Mouse (Mus musculus): ENCODE data around the gene Ttbk2. TPM values are rescaled to one million over a fixed set of nuclear protein-coding genes. Genes with fewer than 3 reads are reported as not detected.

The Ttbk2 gene
- total RNA-seq, 2 experiments from 2014 or later, result 17.1 to 17.4 TPM

DNA sequence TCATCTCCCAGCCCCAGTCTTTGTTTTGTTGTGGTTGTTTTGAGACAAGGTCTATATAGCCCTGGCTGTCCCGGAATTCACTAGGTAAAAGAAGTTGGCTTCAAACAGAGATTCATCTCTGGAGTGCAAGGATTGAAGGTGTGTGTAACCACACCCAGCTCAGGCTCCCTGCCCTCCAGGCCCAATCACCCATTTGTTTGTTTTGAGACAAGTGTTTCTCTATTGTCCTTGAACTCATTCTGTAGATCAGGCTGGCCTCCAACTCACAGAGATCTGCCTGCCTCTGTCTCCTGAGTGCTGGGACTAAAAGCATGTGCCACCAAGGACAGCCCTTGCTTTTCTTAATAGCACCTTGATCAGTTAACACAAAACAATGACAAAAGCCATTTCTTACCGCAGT, 102.4 kb downstream of the Ttbk2 start:
- DNase-seq (ENCODE audit: low spot score in 2 of 2), result no peak

DNA sequence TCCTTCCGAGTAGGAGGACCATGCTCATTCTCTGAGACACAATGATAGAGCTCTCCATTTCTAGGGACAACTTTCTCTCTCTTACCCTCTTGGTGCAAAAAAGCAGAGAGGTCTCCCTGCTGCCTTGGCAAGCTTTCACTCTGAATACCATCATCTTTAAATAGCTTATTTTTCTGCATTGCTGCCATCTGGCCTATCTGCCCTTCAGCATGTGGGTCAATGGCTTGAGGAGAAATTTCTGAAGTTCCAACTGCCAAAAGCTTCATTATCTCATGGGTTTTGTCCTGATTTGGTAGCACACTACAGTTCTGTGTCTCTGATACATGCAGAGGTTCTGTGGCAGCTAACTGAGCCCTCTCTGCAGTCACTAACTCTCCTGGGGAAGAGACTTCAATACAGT, 104.9 kb downstream of the Ttbk2 start:
- DNase-seq (ENCODE audit: low spot score in 2 of 2), result no peak

DNA sequence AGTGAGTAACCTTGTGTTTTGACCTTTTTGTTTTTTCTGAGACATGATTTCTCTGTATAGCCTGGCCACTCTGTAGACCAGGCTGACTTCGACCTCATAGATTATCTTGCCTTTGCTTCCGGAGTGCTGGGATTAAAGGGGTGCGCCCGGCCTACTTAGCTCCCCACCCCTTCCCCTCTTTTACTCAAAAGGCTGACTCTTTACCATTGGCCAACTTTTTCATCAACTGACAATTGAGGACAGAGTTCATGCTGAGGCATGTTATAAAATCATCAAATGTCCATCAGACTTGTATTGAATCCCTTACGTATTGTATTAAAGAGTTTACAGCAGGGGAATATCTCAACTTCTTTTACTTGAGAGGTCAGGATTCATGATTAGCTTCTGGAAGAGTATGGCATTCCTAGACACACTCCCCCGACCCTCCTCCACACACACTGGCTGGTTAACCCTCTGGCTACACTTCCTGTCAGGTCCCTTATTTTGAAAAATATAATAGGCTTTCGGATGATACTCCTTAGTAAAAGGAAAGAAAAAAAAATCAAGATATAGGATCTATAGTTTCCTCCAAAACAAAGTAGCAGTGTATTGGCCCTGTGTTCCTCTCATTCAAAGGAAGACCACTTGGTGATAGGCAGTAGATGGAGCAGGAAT, 118.4 kb downstream of the Ttbk2 start:
- no peak for DNase-seq (ENCODE audit: low spot score in 2 of 2)

DNA sequence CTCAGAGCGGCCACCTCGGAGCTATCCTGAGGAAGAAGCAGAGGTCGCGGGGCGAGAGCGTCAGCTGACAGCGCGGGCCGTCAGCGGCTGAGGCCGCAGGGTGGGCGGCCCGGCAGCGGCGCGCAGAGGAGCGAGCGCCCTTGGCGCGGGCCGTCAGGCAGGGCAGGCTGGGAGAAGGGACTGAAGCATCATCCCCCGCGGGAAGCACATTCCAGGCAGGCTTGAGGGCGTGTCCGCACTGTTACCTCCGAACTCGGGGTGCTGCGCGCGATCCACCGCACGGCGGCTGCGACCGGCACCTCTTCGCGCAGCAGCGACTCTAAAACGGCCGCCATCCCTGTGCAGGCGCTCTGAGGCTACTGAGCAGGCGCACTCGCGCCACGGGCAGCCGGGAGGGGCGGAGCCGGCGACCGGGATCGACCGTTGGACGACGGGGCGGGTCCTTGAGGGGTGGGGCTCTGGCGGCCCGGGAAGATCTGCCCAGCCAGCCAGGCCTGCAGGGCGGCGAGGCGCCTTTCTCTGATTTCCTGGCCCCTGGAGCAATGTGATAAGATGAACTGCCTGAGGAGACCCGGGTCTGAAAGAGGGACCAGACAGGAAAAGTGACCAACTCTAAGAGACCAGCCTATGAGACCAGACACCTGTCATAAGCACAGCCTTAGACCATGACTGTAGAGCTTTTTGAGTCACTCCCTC, 119.1 kb downstream of the Ttbk2 start:
- peak; percentile 91 to 97 for DNase-seq (ENCODE audit: low spot score in 2 of 2)

DNA sequence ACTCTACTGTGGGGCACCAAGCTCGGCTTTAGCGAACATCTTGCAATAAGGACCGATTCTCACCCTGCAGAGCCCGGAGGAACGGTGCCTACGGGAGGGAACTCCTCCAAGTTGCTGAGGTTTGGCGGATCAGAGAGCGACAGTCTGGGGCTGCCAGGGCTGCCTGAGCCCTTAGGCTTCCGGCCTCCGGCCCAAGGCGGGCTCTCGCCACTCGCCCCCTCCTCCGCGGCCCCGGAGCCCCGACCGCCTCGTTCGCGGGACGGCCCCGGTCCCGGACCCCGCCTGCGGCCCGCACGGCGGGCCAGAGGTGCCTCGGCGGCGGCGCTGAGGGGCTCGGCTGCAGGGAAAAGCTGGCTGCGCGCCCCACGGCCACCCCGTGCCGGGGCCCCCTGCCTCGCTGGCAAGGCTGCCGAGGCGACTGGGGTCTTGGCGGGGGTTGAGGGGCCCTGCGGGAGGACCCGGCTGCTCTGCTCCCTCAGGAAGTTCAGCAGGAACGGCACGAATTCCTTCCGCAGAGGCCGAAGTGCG, 119.7 kb downstream of the Ttbk2 start:
- peak in 1 of 2 experiments; percentile 27 for DNase-seq (ENCODE audit: low spot score in 2 of 2)

DNA sequence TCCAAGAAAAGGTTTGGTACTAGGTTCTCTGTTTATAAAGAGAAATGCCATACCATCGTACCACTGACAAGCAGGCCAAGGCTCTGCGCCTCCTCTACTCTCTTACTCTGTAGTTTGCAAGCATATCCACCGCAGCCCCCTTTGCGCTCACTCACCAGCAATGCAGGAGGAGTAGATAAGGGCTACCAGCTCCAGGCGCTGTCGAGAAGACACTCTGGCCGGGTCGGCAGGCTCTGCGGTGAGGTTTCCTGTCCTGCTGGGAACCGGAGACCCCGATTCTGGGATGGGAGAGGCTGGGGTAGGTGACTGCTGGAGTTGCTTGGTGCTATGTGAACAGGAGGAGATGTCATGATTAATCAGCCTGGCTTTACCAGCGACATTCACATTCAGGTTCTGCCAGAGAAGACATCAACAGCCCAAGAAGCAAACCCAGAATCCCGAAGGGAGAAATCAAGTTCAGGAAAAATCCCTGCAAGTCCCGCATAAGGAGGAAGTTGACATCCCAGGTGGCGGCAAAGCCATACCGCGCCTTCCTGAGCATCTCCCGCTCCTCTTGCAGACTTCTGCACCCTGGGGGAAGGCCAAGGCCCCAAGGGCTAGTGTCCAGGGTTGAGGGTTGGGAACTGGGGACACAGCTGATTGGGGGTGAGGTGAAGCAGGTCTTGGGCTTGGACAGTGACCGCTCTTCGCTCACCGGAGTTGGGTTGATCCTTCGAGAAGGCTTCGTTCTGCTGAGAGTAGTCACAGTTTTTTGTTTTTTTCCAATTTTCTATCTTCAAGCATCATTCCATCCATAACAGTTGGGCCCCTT, 120.4 kb downstream of the Ttbk2 start:
- DNase-seq (ENCODE audit: low spot score in 2 of 2), result no peak

DNA sequence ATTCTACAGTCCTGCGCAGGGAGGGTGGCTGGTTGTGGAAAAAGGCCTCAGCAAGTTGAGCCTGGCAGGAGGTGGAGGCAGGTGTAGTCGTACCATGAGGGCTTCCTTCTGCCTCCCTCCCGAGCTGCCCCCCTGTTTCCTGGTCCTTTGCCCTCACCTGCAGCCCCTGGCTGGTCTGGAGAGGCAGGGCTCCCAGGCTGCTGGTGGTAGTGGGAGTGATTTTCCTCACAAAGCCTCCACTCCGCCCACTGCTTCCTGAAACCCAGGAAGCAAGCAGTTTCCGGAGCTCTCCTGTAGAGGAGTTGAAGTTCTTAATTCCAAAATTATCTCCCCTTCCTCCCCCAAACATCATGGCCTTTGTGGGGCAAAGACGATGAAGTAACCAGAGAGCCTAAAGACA, 126.2 kb downstream of the Ttbk2 start:
- DNase-seq (ENCODE audit: low spot score in 2 of 2), result no peak

DNA sequence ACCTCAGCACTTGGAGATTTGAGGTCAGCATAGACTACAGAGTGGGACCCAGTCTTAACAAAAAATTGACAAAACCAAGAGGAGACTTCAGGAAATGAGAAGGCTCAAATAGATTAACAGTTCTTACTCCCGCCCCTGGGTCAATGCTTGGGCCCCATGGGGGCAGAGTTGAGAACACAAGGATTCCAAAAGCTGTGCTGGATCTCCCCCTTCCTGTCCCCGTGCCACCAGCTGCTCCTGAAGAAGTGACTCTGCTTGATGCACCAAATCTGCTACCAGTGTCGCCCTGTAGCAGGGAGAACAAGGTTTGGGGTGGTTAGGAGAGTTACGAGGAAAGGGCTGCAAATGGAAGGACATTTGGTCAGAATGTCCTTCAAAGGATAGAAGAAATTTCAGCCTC, 126.8 kb downstream of the Ttbk2 start:
- DNase-seq (ENCODE audit: low spot score in 2 of 2), result no peak

DNA sequence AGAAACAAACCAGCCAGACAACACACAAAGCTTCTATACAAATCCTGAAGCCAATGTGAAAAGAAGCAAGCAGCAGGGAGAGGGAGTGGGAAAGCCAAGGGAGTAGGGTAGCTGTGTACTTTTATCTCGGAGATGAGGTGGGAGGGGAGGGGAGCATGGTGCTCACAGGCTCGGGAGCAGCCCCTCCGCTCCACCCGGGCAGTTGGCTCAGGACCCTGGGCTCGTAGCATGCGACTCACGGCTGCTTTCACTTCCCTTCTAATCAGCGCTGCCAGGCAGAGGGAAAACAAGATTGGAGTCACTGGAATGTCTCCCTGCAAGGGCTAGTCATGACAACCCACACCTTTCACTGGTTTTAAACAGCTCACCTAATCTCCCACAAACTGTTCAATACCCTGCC, 127.9 kb downstream of the Ttbk2 start:
- DNase-seq (ENCODE audit: low spot score in 2 of 2), result no peak

DNA sequence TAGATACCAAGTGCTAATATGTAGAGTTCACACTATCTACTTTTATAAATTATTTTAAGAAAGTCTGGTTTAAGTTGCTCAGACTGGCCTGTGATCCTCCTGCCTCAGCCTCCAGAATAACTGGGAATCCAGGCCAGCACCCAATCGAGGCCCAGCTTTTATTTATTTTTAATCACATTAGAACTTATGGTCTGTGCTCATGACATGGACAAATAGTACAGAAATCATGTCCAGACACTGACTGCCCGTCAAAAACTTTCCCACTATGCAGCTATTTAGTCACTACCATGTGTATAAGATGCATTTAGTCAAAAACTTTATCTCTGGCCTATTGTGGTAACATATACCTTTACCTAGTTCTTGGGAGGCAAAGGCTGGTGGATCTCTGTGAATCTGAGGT, 128.5 kb downstream of the Ttbk2 start:
- DNase-seq (ENCODE audit: low spot score in 2 of 2), result no peak

DNA sequence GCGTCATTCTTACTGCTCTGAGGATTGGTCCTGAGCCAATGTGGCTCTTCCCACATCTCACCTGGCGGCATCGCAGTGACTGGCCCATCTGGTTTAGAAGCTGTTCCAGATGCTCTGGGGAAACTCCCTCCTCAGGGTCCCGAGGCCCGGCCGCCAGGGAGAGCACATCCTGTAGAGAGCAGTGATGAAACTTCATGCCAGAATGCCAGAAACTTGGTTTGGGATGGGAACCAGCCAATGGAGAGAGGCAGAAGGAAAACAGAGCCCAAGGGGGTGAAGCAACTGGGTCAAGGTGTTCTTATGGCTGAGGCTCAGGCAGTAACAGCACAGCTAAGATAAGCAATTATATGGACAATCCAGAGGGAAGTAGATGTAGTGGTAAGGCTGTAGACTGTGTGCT, 129.6 kb downstream of the Ttbk2 start:
- DNase-seq (ENCODE audit: low spot score in 2 of 2), result no peak

DNA sequence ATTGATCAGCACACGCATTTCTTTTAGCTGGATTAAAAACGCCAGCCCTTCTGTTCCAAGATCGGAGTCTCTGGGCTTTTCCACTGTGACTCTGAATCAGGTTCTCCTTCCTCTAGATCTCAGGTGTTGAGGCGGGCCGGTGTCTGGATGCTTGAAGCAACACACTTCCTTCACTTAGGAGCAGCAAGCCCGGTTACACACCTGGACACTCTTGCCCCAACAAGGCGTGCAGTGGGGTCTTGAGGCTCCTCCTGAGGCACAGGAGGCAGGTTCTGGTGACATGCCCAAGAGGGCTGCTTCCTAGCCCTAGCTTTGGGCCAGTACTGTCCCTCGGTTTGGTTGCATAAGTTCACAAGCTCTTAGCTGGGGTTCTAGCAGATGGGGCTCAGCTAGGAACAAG, 131.9 kb downstream of the Ttbk2 start:
- DNase-seq (ENCODE audit: low spot score in 2 of 2), result no peak

DNA sequence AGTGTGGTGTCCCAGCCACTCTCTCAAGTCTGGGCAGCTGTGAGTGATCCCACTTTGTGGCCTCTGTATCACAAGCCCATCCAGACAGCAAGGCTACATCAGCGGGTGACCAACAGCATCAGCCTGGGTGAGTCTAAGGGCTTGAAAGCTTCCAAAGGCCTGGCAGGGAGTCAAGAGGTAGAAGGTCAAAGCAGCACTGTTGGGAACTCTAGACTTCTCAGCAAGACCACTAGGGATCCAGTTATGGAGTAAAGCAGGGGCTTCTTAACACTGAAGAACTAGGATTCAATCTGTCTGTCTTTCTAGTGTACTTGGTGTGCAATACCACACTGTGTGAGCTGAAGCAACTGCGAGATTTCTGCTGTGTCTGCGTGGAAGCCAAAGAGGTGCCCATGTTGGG, 137.0 kb downstream of the Ttbk2 start:
- DNase-seq (ENCODE audit: low spot score in 2 of 2), result no peak

DNA sequence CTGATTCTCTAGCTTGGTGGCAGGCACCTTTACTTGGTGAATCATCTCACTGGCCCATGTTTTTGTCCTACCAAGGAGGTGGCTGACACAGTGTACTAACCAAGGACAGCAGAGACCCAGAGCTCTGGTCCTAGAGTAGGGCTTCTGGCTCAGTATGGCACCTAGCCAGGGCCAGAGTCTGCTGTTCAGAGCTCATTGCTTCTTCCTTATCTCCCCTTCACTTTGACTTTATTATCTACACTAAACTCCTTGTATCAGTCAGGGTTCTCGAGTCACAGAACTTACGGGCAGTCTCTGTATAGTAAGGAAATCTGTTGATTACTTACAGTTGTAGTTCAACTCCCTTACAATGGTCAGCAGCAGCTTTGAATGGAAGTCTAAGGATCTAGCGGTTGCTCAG, 139.5 kb downstream of the Ttbk2 start:
- DNase-seq (ENCODE audit: low spot score in 2 of 2), result no peak

DNA sequence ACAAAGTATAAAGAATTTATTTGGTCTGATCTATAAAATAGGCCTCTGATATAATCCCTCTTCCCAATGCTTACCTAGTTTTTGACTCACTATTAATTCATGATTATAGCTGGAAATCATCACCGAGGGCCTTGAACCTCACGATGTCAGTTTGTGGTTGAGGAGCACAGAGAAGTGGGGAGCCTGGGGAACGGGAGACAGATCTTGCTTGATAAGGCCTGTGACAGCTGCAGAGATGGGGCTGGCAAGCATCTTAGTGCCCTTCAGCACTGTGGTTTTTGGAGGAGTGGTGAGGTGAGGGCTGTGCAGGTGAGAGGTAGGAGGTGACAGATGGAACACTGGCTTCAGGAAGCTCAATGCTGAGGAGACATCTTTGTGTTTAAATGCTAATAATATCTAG, 140.2 kb downstream of the Ttbk2 start:
- no peak for DNase-seq (ENCODE audit: low spot score in 2 of 2)

DNA sequence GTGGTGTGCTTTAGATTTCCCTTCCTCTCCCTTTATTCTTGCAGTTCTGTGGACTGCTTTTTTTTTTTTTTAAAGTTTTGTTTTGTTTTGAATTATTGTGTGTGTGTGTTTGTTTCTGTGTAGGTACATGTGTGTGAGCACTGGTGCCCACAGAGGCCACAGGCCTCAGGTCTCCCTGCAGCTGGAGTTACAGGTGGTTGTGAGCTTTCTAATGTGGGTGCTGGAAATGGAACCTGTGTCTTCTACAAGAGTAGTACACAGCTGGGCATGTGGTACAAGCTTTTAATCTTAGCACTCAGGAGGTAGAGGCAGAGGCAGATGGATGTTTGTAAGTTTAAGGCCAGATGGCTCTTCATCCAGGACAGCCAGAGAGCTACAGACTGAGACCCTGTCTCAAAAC, 143.4 kb downstream of the Ttbk2 start:
- no peak for DNase-seq (ENCODE audit: low spot score in 2 of 2)

DNA sequence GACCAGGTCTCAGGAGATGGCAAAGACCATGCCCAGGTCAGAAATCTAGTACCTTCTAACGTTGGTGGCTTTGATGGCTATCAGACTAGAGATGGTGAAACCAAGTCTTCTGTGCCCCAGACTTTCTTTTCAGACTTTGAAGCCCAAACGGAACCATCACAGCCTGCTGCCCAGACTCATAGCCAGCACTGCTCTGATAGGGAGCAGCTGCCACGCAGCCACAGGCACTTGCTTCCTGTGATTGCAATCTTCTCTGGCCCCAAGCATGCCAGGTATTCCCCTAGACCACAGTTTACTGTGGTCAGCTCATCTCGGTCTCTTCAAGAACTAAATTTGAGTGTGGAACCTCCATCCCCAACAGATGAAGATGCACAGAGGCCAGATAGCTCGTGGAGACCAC, 147.7 kb downstream of the Ttbk2 start:
- DNase-seq (ENCODE audit: low spot score in 2 of 2), result no peak

DNA sequence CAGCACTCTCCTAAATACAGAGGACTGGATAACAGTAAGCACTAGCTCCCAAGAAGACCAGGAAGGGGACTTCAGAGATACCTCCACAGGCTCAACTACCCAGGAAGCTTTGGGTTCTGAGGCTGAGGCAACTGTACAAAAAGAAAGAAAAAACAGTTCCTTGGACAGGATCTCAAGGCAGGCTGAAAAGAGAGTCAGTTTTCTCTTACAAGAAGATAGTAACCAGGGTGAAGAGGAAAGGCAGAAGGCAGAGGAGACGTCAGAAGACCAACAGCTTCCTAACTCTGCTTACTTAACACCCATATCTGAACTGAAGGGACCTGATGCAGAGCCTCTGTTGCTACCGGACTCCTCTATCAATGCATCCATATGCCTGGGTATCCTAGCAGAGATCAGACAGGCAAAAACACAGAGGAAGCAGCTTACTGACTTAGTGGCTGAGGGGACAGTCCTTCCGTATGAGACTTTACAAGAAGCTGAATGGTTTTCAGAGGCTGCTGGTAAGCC, 150.0 kb downstream of the Ttbk2 start:
- DNase-seq (ENCODE audit: low spot score in 2 of 2), result no peak

DNA sequence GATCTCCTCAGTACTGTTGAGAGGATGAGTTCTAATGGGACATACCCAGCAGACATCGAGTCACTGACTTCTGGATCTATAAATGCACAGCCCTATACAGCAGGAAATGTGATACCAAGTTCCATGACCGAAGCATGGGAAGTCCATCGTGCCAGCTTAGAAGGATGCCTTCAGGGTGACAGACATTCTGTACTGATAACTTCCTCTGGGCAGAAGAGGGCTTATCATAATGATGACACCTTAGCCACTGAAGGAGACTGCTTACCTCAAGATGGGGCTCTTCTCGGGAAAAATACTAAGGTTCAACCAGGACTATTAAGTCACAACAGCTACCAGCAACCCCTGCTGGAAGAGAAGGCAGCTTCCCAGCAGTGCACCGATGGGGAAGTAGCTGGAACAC, 152.6 kb downstream of the Ttbk2 start:
- no peak for DNase-seq (ENCODE audit: low spot score in 2 of 2)

Data from gastrocnemius, postnatal 4 days (tissue).